Mouse (Mus musculus) testis, adult 2 months (tissue): ENCODE results near the gene A230050P20Rik.

Source experiments
- CTCF ChIP-seq: fragments of 200-500 bp; IDR thresholded peaks from 2 replicates; pipeline ENCODE4 v1.5.1; 2012; ENCODE audit warnings: low read depth, mild to moderate bottlenecking, inconsistent platforms, low read length, moderate library complexity; ENCODE audit not compliant: control insufficient read depth, insufficient read depth, insufficient replicate concordance
- POLR2A ChIP-seq: fragments of 200-500 bp; IDR thresholded peaks from 2 replicates; pipeline ENCODE4 v1.6.1; 2012; ENCODE audit warnings: low read depth, mild to moderate bottlenecking, inconsistent platforms, low read length, moderate library complexity; ENCODE audit not compliant: control insufficient read depth

DNA sequence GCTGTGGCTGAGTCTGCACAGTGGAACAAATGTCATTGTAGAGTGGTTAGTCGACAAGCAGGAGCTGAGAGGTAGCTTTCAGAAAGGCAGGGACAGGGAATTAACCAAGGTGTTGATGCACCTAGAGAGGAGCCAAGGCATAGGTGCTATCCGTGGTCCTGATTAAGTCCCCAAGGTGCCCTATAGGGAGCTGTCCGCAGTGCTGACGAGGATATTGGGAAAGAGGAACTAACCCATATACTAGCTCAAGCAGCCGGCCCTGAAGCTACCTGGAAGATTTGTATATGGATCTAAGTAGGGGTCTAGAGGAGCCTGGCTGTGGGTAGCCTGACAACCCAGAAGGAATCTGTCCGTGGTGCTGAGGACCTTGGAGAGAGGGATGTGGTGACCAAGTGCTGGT is 11.3 kb upstream of the A230050P20Rik start:
- TF ChIP-seq CTCF, result no peak
- TF ChIP-seq POLR2A, result no peak
